Comparison of ENCODE assay signal across 15 mouse cellular contexts in the genomic region with DNA sequence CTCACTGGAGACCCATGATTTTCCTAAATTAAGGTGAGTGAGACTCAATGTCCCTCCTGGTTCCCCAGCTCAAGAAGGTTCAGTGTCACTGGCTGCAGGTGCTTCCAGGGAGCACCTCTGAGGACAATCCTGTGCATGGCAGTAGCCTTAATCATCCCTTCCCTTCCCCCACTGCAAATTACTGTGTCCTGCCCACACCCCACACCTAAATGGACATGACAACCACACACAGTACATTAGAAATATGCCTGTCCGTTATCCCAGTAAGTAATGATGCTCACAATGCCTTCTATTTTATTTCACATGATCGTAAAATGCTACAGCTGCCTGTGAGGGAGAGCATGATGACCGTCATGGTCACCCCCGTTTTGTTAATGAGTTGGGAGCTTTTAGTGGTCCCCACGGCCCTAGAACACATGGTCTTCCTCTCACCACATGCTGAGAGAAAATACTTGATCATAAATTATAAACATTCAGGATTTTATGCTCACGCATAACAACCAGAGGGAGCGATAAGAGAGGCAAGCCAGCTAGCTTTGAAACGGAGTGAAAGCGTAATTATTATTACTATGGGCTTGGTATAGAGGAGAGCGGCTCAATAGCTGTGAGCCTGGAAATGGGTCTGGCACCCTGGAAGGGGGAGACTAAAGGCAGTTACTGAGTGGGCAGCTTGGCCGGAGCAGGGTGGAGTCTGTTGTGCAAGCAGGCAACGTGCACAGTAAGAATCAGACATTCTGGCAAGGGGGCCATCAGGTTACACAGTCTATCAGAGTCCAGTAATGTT.
DNase-seq lines count a peak whose midpoint lies in the region; ATAC-seq and TF ChIP-seq lines count a peak whose summit lies in the region.
"Had no signal": no experiment of that assay in that cellular context is flagged by ENCODE, and none has a peak within 500 bp of the region (broad histone marks: within the 10 kb centered on the region; RNA-seq: fewer than 3 reads in every experiment).

No protein-coding gene starts in this region.

- no peak overlapping the region for H3K4me3 ChIP-seq in forebrain, embryonic 12.5 days (replicated peaks)
- no peak overlapping the region for H3K4me3 ChIP-seq in forebrain, postnatal 0 days (ENCODE audit: low read depth, low read length)
- no peak overlapping the region for H3K4me3 ChIP-seq in kidney, postnatal 0 days (replicated peaks; ENCODE audit: low read depth, low read length)
- H3K4me3 ChIP-seq in kidney, adult 2 months (ENCODE audit: insufficient read depth, low read depth, low read length): no peak overlapping the region
- H3K4me3 ChIP-seq in heart, embryonic 11.5 days (ENCODE audit: low read depth, low read length): no peak overlapping the region
- H3K4me3 ChIP-seq: embryonic facial prominence, embryonic 15.5 days; forebrain, embryonic 10.5 days; limb, embryonic 15.5 days had no signal

- no peak overlapping the region for H3K27ac ChIP-seq in forebrain, embryonic 12.5 days
- no peak overlapping the region for H3K27ac ChIP-seq in forebrain, postnatal 0 days (ENCODE audit: low read depth, low read length)
- no peak overlapping the region for H3K27ac ChIP-seq in kidney, postnatal 0 days
- no peak overlapping the region for H3K27ac ChIP-seq in kidney, adult 2 months (ENCODE audit: insufficient read depth, low read depth, low read length)
- no peak overlapping the region for H3K27ac ChIP-seq in heart, embryonic 11.5 days (ENCODE audit: low read depth, low read length)
- H3K27ac ChIP-seq: embryonic facial prominence, embryonic 15.5 days; forebrain, embryonic 10.5 days; limb, embryonic 15.5 days had no signal

- no peaks in the 10 kb centered on the region for H3K27me3 ChIP-seq in forebrain, embryonic 12.5 days
- no peaks in the 10 kb centered on the region for H3K27me3 ChIP-seq in forebrain, postnatal 0 days (ENCODE audit: insufficient read depth, low read length)
- H3K27me3 ChIP-seq in kidney, postnatal 0 days (ENCODE audit: insufficient read depth, low read length): no peaks in the 10 kb centered on the region
- no peaks in the 10 kb centered on the region for H3K27me3 ChIP-seq in kidney, adult 2 months (replicated peaks; ENCODE audit: control insufficient read depth, insufficient read depth, low read length)
- H3K27me3 ChIP-seq in heart, embryonic 11.5 days (ENCODE audit: control insufficient read depth, insufficient read depth, low read length): no peaks in the 10 kb centered on the region
- H3K27me3 ChIP-seq: embryonic facial prominence, embryonic 15.5 days; limb, embryonic 15.5 days had no signal

- TF ChIP-seq CTCF in forebrain, postnatal 0 days (IDR thresholded peaks at IDR 0.05; ENCODE audit: low read depth): no peak
- no peak for TF ChIP-seq CTCF in kidney, postnatal 0 days (IDR thresholded peaks at IDR 0.05; ENCODE audit: low read depth)
- no peak for TF ChIP-seq CTCF in kidney, adult 2 months (conservative IDR thresholded peaks at IDR 0.05; ENCODE audit: insufficient read depth, insufficient read length, low read depth, low read length)

- H3K36me3 ChIP-seq in forebrain, embryonic 12.5 days (replicated peaks): no peaks in the 10 kb centered on the region
- H3K36me3 ChIP-seq in forebrain, postnatal 0 days (ENCODE audit: insufficient read depth): no peaks in the 10 kb centered on the region
- no peaks in the 10 kb centered on the region for H3K36me3 ChIP-seq in kidney, postnatal 0 days (ENCODE audit: insufficient read depth, low read length)
- no peaks in the 10 kb centered on the region for H3K36me3 ChIP-seq in kidney, adult 2 months (ENCODE audit: control insufficient read depth, insufficient read depth, low read length)
- H3K36me3 ChIP-seq in heart, embryonic 11.5 days (ENCODE audit: control insufficient read depth, insufficient read depth, low read length): no peaks in the 10 kb centered on the region
- H3K36me3 ChIP-seq: embryonic facial prominence, embryonic 15.5 days; forebrain, embryonic 10.5 days; limb, embryonic 15.5 days had no signal

- ATAC-seq in forebrain, embryonic 12.5 days (ENCODE audit: low FRiP score): peak; percentile 30; the same call in 1 of the 2 replicates
- ATAC-seq in forebrain, postnatal 0 days: no peak
- ATAC-seq in kidney, postnatal 0 days (replicated peaks; ENCODE audit: low FRiP score, low read depth): no peak
- ATAC-seq in heart, embryonic 11.5 days (replicated peaks; ENCODE audit: insufficient number of reproducible peaks, low FRiP score, low TSS enrichment): no peak

- H3K9ac ChIP-seq in forebrain, embryonic 12.5 days: no peak overlapping the region
- no peak overlapping the region for H3K9ac ChIP-seq in forebrain, postnatal 0 days
- no peak overlapping the region for H3K9ac ChIP-seq in kidney, postnatal 0 days (ENCODE audit: low read depth, low read length)
- H3K9ac ChIP-seq in heart, embryonic 11.5 days (ENCODE audit: low read depth, low read length): no peak overlapping the region
- H3K9ac ChIP-seq: embryonic facial prominence, embryonic 15.5 days; limb, embryonic 15.5 days had no signal

- H3K4me2 ChIP-seq in forebrain, embryonic 12.5 days: no peak overlapping the region
- H3K4me2 ChIP-seq in forebrain, postnatal 0 days (ENCODE audit: low read depth): no peak overlapping the region
- no peak overlapping the region for H3K4me2 ChIP-seq in kidney, postnatal 0 days (ENCODE audit: low read length)
- H3K4me2 ChIP-seq in heart, embryonic 11.5 days: no peak overlapping the region
- H3K4me2 ChIP-seq: embryonic facial prominence, embryonic 15.5 days; limb, embryonic 15.5 days had no signal

- TF ChIP-seq POLR2A in kidney, adult 2 months (IDR thresholded peaks at IDR 0.05; ENCODE audit: low read depth, low read length): no peak

- H3K9me3 ChIP-seq in forebrain, embryonic 12.5 days: no peaks in the 10 kb centered on the region
- H3K9me3 ChIP-seq in forebrain, postnatal 0 days (ENCODE audit: low read length): no peaks in the 10 kb centered on the region
- H3K9me3 ChIP-seq in kidney, postnatal 0 days (replicated peaks; ENCODE audit: low read length): no peaks in the 10 kb centered on the region
- no peaks in the 10 kb centered on the region for H3K9me3 ChIP-seq in heart, embryonic 11.5 days (replicated peaks; ENCODE audit: control insufficient read depth, low read length)
- H3K9me3 ChIP-seq: embryonic facial prominence, embryonic 15.5 days; forebrain, embryonic 10.5 days; limb, embryonic 15.5 days had no signal

- DNase-seq in forebrain, postnatal 0 days: no peak
- DNase-seq in kidney, postnatal 0 days (ENCODE audit: low spot score): peak; percentile 73
- no peak for DNase-seq in kidney, adult 2 months
- peak; percentile 24 for DNase-seq in retina, embryonic 14.5 days (ENCODE audit: low spot score)
- DNase-seq in retina, postnatal 1 day: no peak
- DNase-seq in spleen, adult 12 weeks (ENCODE audit: low spot score): no peak
- DNase-seq: gastrocnemius, postnatal 25 days; heart, postnatal 10 days; lung, postnatal 10 days; thymus, postnatal 4 days had no signal

- H3K4me1 ChIP-seq in forebrain, embryonic 12.5 days: peaks cover 6% of the 10 kb centered on the region; the same call in 1 of the 2 replicates
- H3K4me1 ChIP-seq in forebrain, postnatal 0 days (ENCODE audit: insufficient read depth): no peaks in the 10 kb centered on the region
- H3K4me1 ChIP-seq in kidney, postnatal 0 days (replicated peaks; ENCODE audit: insufficient read depth, low read length): no peaks in the 10 kb centered on the region
- peaks cover 2% of the 10 kb centered on the region for H3K4me1 ChIP-seq in kidney, adult 2 months (ENCODE audit: control insufficient read depth, insufficient read depth, low read length)
- no peaks in the 10 kb centered on the region for H3K4me1 ChIP-seq in heart, embryonic 11.5 days (ENCODE audit: control insufficient read depth, insufficient read depth, low read length)
- H3K4me1 ChIP-seq: embryonic facial prominence, embryonic 15.5 days; forebrain, embryonic 10.5 days; limb, embryonic 15.5 days had no signal

- WGBS in forebrain, embryonic 12.5 days: 80% methylated on average over 12 of the region's 12 CpGs
- WGBS in forebrain, postnatal 0 days: 68% methylated on average over 12 of the region's 12 CpGs
- WGBS in kidney, postnatal 0 days: 44% methylated on average over 12 of the region's 12 CpGs
- 61% methylated on average over 12 of the region's 12 CpGs for WGBS in kidney, adult 2 months
- 84% methylated on average over 12 of the region's 12 CpGs for WGBS in heart, embryonic 11.5 days (ENCODE audit: insufficient replicate concordance)

Comparison
In these comparisons a context has a peak if more than half of its experiments do, and no peak if none do; other contexts are left out.
1. DNase-seq: peak in kidney, postnatal 0 days (single experiment) and retina, embryonic 14.5 days (single experiment); none in forebrain, postnatal 0 days (single experiment), kidney, adult 2 months (single experiment), retina, postnatal 1 day (single experiment) and spleen, adult 12 weeks (single experiment).